Mouse (Mus musculus): ENCODE measurements around the gene Msx3.

The Msx3 gene

GRCm38 (mm10) chr7:140057413-140058407 is 8.8 kb upstream of the Msx3 start:
- DNase-seq, result peak in 1 of 2 experiments; percentile 37

DNA sequence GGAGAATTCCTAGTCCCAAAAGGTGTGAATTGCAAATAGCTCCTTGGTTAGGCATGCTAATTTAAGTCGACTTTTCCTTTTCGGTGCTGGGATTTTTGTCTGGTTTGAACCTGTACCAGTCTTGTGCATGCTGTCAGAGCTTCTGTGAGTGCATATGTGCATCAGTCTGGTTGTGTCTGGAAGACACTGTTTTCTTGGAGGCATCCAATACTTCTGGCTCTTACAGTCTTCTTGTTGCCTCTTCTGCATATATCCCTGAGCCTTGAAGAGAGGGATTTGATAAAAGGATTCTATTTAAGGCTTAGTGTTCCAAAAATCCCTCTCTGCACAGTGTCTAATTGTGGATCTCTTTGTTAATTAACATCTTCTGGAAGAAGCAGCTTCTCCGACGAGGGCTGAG is 5.2 kb upstream of the Msx3 start:
- no peak for DNase-seq

- DNase-seq, result peak in 1 of 2 experiments; percentile 27
These were observed 313 bp upstream of the Msx3 start for GRCm38 (mm10) chr7:140049115-140049689.

GRCm38 (mm10) chr7:140047811-140048311 is 1.0 kb downstream of the Msx3 start:
- DNase-seq, result peak in 1 of 2 experiments; percentile 28

GRCm38 (mm10) chr7:140045546-140045945 is 3.3 kb downstream of the Msx3 start:
- no peak for DNase-seq

DNA sequence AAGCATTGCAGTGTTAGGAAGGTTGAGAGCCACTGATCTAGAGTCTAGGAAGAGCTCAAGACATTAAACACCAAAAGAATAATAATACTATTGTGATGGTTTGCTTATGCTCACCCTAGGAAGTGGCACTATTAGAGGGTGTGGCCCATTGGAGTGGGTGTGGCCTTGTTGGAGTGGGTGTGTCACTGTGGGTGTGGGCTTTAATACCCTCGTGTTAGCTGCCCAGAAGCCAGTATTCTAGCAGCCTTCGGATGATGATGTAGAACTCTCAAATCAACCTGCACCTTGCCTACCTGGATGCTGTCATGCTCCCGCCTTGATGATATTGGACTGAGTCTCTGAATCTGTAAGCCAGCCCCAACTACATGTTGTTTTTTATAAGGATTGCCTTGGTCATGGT is 6.2 kb downstream of the Msx3 start:
- DNase-seq, result no peak

GRCm38 (mm10) chr7:140037171-140037555 is 11.7 kb downstream of the Msx3 start:
- DNase-seq, result no peak

DNA sequence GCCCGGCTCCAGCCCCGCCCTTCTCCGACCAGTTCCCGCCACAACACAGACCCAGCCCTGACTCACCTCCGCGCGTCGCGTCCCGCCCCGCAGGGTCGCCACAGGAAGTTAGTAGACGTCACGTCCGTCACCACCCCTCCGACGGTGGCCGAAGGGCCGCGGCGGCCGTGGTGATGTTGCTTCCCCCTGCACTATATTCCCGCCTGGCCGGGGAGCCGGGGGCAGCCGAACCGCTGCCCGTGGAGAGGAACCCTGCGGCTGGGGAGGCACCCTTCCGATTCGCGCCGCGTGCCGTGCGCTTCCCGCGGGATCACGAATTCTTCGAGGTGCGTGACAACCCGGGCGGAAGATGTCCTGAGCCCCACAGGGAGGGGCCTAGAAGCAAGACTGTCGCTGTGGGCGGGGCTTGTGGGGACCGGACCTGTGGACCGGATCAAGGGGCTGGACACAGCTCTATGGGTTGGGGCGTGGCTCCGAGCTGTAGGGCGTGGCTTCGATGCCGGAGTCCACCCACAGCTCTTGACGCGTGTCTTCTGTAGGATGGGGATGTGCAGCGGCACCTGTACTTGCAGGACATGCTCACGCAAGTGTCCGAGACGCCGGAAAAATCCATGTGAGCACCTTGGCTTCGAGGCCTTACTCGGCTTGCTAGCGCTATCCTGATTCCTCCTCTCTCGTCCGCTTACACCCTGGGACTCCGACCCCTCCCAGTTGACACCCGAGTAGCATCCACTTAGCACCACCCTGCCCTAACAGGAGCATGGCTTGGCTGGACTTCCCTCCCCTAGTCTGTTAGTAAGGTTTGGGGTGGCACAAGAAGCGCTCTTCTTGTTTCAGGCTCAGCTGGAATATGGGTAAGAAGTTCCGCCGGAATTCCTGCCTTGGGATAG is 12.4 kb downstream of the Msx3 start, which contains the start of the genes Zfp511 and Tubgcp2:
Gene Zfp511, plus strand, starts transcription at position 111 of the 890 bp plus-strand sequence.
Gene Tubgcp2, minus strand, starts transcription at position 389 of the 890 bp plus-strand sequence.
- DNase-seq, result peak; percentile 97

DNA sequence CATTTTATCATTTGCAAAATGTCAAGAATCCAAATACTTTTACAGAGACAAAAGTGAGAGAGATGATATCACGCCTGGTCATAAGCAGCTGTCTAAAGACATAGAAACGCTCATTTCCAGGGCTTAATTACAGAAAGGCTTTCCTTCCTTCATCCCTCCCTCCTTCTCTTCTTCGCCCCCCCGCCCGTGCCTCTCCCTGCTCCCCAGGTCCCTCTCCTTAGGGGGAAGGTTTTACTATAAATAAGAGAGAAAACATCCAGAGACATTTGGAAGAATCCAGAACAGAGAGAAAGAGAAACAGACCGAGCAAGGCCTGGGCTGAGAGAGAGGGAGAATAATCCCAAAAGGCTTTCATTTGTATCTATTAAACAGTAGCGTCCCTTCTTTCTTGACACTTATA is 13.4 kb downstream of the Msx3 start:
- no peak for DNase-seq

DNA sequence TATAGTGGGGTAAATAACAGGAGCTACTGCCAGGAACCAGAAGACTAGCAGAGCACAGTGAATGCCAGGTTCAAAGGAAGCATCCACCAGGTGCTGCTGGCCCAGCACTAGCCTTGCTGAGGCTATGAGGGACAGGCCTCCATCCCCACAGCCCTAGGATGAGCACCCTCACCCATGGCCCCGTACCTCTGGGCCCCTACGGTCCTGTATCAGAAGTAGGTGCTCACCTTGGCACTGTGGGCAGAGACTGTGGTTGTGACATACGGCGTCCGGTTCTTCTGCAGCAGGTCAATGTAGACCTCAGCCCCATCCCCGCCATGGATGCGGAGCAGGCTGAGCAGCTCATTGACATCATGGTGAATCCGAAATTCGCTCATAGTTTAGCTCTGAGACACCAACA is 15.5 kb downstream of the Msx3 start:
- no peak for DNase-seq

DNA sequence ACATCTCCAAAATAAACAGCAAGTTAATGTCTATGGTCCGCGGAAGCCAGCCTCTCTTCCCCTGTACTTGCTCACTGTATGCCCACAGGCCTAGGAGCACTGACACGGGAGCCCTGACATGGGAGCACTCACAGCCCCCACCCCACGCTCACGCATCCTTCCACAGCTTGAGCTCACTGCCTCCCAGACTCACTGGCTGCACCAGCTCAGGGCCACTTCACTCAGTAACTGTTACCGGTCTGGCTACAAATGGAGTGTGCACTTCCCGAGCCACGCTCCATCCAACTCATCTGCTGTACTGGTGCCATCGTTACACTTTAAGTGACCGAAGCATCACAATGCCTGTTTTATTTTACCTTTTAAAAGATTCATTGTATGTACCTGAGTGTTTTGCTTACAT is 16.5 kb downstream of the Msx3 start:
- DNase-seq, result no peak

DNA sequence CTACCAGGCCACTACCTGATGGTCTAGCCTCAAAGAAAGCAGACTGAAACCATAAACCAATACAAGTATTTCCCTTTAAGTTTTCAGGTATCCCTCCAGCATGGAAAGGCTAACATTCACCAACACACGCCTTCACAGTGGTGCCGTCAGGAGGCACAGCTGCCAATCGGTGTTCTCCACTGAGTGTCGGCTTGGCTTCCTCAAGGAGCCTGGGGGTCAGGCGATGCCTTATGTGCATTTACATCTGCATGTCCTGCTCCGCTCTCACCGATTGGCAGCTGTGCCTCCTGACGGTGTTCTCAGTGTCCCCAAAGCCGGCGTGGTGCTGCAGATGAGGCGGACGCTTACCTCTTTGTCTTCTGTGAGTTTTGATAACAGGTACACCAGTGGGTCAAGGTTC is 17.1 kb downstream of the Msx3 start:
- DNase-seq, result no peak

DNA sequence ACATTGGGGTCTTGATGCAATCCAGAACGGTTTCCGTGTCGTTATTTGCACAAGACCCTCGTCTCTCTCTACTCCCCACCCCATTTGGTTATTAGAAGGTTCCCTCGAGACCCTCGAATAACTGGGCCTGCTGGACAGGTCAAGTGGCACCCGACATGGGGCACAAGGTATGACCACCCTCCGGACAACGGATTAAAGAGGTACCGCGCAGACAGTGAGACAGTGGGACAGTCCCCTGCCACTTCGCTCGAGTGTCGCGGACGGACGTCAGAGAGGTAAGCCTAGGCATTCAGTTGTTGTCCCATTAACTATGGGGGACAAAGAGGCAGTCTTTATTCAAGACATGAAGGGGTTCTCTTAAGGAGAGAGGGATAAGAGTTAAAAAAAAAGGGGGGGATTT is 37.6 kb downstream of the Msx3 start:
- DNase-seq, result no peak

- peak in 1 of 2 experiments; percentile 1 for DNase-seq
These were observed 41.1 kb downstream of the Msx3 start for GRCm38 (mm10) chr7:140007781-140008180.

DNA sequence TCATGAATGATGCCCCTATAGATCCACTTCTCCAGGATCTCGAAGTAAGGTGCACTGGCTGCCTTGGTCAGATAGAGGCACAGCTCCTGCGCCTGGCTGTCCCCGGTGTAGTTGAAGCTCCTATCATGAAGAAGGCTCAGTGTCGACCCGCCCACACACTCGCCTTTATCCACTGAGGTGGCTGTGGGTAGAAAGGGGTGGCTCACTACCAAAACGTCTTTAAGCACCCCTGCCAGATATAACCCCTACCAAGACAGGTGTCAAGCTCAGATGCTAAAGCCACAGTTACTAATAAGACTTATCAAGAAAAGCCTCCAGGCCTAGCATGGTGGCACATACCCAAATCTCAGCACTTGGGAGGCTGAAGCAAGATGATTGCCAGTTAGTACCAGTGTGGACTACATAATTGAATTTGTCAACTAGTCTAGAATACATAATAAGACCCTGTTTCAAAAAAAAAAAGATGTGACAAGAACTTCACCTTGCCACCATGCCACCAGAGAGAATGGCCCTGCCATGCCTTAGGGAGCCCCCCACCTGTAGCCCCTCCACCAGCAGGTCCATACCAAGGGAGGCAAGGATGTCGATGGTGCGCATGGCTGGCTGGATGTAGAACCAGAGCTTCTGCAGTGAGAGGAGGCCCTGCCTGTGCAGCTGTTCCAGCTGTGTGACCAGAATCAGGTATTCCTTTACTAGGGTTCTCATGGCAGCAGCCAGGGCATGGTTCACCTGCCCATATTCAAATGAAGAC is 41.9 kb downstream of the Msx3 start:
- DNase-seq, result peak in 1 of 2 experiments; percentile 2

DNA sequence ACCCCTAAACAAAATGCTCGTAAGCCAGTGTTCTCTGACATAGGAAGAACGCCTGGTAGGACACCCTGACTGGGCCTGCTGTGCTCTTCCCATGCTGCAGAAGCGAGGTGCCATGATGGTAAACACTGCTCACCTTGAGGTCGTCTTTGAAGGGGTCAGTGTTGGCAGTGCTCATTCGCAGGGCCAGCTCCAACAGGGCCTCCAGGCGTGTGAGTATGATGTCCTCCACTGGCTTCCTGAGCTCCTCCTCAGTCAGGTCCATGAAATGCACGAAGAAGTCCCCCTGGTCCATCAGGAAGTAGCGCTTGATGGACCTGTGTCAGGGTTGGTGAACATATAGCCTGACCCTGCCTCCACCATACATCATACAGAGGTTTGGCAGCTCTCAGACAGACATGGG is 44.2 kb downstream of the Msx3 start:
- no peak for DNase-seq

DNA sequence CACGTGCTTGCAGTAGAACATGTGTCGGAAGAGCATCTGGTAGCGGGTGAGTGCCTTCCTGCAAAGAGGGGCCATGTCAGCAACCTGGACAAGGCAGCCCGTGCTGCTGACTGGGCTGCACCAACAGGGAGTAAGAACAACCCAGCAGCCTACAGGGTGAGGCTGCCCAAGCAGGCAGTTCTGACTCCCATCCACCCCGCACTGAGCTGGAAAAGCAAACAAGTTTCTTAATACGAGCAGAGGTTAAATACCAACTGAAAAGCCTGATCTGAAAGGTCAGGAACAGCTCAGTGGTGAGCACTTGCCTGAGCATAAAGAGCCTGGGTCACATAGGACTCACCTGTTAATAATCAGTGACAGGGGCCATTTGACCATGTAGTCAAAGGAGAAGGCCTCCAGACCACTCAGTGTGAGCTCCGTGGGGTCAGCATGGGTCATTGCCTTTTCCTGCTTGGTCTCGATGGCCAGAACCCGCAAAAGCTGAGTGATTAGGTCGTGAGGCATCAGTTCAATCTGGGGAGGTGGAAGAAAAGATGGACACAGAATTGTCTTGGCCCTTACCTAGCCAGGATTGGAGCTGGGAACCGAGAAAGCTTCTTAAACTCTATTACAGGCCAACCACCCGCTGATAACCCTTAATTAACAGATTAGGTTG is 47.7 kb downstream of the Msx3 start:
- no peak for DNase-seq

- DNase-seq, result no peak
These were observed 50.1 kb downstream of the Msx3 start for GRCm38 (mm10) chr7:139998691-139999350.

All from cerebellum, postnatal 25 days (tissue).